Mouse (Mus musculus): ENCODE data around the gene Mvb12b.

The Mvb12b gene

GRCm38 (mm10) chr2:33811349-33811890, 76.3 kb downstream of the Mvb12b start:
- DNase-seq (ENCODE audit: low read depth) = no peak

GRCm38 (mm10) chr2:33809081-33809480, 78.7 kb downstream of the Mvb12b start:
- DNase-seq (ENCODE audit: low read depth) = no peak

GRCm38 (mm10) chr2:33808032-33808431, 79.7 kb downstream of the Mvb12b start:
- no peak for DNase-seq (ENCODE audit: low read depth)

- DNase-seq (ENCODE audit: low read depth) = no peak
Observed at GRCm38 (mm10) chr2:33805640-33806039, 82.1 kb downstream of the Mvb12b start.

- no peak for DNase-seq (ENCODE audit: low read depth)
Observed at GRCm38 (mm10) chr2:33803717-33804214, 84.0 kb downstream of the Mvb12b start.

GRCm38 (mm10) chr2:33803083-33803615, 84.6 kb downstream of the Mvb12b start:
- no peak for DNase-seq (ENCODE audit: low read depth)

- DNase-seq (ENCODE audit: low read depth) = no peak
Observed at GRCm38 (mm10) chr2:33801760-33802159, 86.0 kb downstream of the Mvb12b start.

- DNase-seq (ENCODE audit: low read depth) = no peak
Observed at GRCm38 (mm10) chr2:33801336-33801735, 86.4 kb downstream of the Mvb12b start.

GRCm38 (mm10) chr2:33800221-33800620, 87.5 kb downstream of the Mvb12b start:
- DNase-seq (ENCODE audit: low read depth) = no peak

- DNase-seq (ENCODE audit: low read depth) = no peak
Observed at GRCm38 (mm10) chr2:33795716-33796472, 91.9 kb downstream of the Mvb12b start.

GRCm38 (mm10) chr2:33795001-33795580, 92.7 kb downstream of the Mvb12b start:
- no peak for DNase-seq (ENCODE audit: low read depth)

- peak; percentile 52 for DNase-seq (ENCODE audit: low read depth)
Observed at GRCm38 (mm10) chr2:33794483-33794882, 93.3 kb downstream of the Mvb12b start.

- DNase-seq (ENCODE audit: low read depth) = no peak
Observed at GRCm38 (mm10) chr2:33790301-33790700, 97.4 kb downstream of the Mvb12b start.

GRCm38 (mm10) chr2:33789732-33790131, 98.0 kb downstream of the Mvb12b start:
- no peak for DNase-seq (ENCODE audit: low read depth)

GRCm38 (mm10) chr2:33789279-33789678, 98.5 kb downstream of the Mvb12b start:
- DNase-seq (ENCODE audit: low read depth) = no peak

- no peak for DNase-seq (ENCODE audit: low read depth)
Observed at GRCm38 (mm10) chr2:33788851-33789250, 98.9 kb downstream of the Mvb12b start.

GRCm38 (mm10) chr2:33788131-33788530, 99.6 kb downstream of the Mvb12b start:
- DNase-seq (ENCODE audit: low read depth) = no peak

GRCm38 (mm10) chr2:33786064-33786463, 101.7 kb downstream of the Mvb12b start:
- no peak for DNase-seq (ENCODE audit: low read depth)

- no peak for DNase-seq (ENCODE audit: low read depth)
Observed at GRCm38 (mm10) chr2:33785596-33785995, 102.2 kb downstream of the Mvb12b start.

- no peak for DNase-seq (ENCODE audit: low read depth)
Observed at GRCm38 (mm10) chr2:33784721-33785120, 103.0 kb downstream of the Mvb12b start.

- DNase-seq (ENCODE audit: low read depth) = no peak
Observed at GRCm38 (mm10) chr2:33783419-33783818, 104.3 kb downstream of the Mvb12b start.

- DNase-seq (ENCODE audit: low read depth) = no peak
Observed at GRCm38 (mm10) chr2:33781655-33782400, 105.9 kb downstream of the Mvb12b start.

All from NIH3T3 (cell line).